Mouse (Mus musculus) frontal cortex, postnatal 36 days (tissue): ENCODE results near the gene Ccr6.

ENCODE experiments used
- DNase-seq, 2 experiments: peaks; one replicate each; pipeline ENCODE4 v3.0.0; 2022; ENCODE audit warnings: low spot score in 2 of 2

The Ccr6 gene

DNA sequence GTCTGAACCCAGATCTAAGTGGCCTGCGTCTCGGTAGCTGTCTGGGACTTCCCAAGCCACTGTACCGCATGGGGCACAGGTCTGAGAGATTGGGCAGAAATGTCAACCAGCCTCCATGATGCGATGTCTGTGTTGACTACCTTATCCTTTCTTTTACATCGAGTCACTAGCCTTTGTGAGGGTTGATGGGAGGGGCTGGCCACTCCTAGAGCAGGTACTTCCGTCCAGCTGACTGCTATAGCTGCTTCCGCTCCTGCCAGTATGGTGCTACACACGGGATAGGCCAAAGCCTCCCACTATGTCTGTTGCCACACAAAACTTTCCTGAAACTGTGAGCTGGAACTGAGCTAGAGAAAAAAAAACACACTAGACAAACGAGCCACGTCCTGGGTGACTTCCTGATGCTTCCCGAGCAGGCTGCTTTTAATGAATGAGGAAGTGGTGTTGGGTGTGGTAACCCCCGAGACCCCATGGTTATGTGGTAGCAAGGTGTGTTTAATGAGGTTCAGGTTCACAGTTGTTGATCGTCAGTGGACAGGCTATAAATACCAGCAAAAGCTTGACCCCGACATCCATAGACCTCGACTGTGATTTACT lies 2.1 kb upstream of the Ccr6 start:
- DNase-seq, result no peak

DNA sequence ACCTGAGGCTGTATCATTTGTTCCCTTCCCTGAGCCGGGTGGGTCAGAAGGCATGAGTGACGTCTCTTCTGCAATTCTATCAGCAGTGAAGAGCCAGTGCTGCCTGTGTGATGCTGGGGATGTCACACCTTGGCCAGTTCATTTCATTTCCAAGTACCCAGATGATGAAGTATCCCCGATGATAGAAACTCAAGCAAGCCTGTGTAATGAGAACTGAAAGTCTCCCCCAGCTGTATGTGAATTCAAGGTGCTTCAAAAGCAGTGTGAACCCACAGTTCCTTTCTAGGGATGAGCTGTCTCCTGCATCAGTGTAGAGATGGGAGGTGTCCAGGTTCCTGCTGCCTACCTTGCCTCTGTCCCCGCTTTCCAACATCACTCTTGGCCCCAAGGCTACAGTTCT lies 1.3 kb upstream of the Ccr6 start:
- DNase-seq, result no peak

DNA sequence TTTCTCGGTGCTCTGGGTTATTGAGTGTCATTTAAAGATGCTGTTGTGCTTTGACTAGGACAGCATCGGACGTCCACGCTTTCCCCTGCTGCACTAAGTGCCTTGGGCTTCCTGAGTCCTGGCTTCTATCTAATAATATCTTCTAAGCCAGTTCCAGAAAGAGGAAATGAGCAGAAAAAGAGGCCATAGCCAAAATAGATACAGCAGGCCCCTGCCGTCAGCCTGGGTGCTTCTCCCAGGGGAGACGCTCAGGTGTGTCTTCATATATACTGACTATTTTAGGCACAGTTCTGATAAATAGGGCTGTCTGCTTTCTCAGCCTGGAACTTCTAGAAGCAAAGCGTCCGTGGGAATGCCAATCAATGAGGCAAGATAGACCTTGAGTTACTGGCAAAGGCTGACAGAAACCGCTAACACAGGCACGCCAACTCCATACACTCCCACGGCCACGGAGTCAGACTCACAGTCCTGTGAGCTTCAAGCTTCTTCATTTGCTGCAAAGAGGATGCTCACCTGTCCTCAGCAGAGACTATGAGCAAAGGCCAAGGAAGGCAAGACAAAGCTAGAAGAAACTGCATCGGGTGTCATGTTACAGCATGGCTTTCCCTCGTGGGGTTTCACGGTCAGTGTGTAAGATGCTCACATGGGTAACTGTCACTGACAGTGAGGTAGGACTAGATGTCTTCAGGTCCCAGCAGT lies 2.3 kb downstream of the Ccr6 start:
- DNase-seq, result no peak

DNA sequence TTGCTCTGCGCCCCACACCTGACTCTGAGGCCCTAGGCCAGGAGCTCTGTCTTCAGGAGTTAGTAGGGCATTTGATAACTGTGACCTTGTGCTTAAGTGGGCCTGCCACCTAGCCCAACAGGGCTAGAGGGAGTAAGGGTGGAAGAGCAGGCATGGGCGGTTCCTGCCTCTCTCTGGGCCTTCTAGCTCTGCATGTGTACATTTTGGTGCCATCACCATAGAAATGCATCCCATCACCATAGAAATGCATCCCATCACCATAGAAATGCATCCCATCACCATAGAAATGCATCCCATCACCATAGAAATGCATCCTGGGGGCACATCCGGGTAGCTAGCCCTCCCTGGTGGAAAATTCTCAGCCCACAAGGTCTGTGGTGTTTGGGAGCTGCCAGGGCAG lies 3.7 kb downstream of the Ccr6 start:
- DNase-seq, result no peak

DNA sequence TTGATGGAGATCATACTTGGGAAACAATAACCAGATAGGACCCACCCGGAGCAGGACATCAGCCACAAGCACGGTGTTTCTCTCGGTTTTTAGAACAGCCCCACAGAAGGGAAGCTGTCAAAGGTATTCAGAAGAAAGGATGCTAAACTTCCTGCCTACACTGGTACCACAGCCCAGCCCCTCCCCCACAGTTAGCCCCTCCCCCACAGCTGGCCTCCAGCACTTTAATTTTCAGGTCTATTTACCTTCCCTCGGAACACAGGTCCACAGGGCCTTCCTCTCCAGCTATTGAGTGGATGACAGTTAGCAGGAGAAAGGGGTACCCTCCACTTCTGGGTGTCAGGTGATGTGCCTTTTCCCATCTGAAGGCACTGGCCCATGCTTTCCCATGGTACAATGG lies 4.7 kb downstream of the Ccr6 start:
- DNase-seq, result no peak

DNA sequence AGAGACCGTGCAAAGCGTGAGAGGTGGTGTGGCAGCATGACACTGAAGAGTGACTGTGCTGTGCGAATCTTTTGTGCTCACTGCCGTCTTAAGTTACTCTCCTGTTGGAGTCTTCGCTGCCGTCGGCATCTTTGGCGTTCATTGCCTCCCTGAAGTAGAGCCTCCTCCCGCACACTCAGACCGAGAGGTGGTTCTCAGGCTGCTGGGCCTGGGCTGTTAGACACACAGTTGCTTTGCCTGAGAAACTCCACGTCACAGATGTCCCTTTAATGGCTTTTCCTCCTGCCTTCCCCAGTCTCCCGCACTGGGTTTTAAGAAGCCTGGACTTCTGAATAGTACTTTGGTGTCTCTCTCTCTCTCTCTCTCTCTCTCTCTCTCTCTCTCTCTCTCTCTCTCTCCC lies 5.8 kb downstream of the Ccr6 start:
- no peak for DNase-seq

DNA sequence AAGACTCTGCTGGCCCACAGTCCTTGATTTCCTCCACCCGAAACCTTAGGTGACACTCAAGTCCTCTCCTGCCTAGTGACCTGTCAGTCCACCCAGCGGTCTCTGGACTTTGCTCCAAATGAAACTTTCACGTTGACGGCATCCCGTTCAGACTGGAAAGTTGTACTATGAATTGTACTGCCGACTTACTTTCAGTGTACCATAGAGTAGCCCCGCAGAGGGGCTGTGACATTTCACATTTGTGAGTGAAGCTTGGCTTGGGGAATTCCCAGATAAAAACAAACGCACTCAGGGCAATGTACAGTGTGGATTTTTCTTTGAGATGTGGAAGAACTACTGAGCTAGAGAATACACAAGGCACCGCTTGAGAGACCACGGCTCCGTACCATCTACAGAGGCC lies 6.3 kb downstream of the Ccr6 start:
- no peak for DNase-seq

DNA sequence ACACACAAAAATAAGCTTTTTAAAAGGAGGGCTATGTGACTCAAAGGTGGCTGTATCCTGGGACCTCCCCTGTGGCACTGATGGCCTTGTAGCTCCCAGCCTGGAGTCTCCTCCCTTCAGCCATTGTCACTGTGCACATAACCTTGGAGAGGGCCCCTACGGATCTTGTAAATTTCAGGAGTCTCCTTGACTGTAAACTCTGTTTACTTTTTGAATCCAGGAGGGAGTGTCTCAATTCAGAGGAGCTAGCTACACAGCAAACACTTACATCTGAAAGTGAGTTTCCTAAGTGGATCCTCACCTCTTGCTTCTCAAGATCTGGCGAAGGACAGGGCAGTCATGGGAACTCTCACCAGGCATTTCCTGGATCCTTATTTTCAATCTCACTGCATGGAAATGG lies 8.3 kb downstream of the Ccr6 start:
- no peak for DNase-seq

DNA sequence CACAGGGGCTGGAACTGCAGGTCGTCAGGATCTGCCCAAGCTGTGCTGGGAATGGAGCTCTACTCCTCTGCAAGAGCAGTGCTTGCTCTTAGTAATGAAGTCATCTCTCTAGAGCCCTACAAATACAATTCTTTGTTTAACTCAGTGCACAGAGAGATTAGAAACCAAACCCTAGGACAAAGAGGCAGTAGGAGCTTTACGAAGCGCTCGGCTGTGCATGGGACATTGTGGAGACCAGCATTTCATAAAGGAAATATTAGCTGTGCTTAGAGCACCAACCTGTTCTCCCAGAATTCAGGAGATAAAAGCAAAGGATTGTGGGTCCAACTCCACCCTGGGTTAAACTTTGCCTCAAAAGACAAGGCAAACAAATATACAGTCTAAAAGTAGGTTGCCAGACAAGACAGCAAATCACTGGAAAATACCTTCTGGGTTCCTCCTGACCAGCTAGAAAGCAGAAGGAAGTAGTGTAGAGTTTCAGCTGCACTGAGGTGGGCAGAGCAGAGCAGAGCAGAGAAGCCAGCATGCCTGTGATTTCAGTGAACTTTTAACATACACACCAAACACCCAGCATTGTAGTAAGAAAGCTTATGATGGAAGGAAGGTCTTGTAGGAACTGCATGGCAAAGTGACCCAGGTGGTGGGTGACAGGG lies 10.4 kb downstream of the Ccr6 start:
- DNase-seq, result no peak

DNA sequence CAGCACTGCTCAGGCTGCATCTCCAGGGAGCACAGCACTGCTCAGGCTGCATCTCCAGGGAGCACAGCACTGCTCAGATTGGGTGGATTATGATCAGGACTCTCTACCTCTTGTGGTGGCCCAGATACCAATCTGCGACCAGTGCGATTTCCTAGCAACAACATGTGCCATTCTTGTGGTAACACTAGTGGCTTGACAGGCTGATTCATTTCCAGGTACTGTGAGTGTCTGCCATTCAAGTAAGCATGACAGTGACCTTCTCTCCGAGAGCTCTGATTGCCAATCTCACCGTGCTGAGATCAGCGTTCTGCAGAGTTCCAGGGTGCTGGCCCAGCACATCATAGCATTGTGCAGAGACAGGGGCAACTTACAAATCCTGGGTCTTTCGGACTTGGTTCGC lies 15.9 kb downstream of the Ccr6 start:
- DNase-seq, result no peak

DNA sequence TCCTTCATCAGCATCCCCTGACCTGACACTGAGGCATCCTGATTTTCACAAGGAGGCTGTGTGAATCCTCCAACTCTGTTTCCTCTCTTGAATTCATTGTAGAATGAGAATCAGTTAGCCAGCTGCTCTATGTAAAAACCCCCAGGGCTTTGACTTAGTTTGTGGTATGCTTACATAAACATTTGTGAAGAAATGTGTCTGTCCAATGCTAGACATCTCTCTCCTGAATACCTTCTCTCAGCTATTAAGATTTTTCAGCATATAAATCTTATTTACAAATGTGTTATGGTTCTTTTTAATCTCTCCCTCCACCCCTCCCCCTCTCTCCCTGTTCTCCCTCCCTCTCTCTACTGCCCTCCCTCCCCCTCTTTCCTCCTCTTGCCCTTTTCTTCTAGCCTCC lies 18.4 kb downstream of the Ccr6 start:
- DNase-seq, result no peak

DNA sequence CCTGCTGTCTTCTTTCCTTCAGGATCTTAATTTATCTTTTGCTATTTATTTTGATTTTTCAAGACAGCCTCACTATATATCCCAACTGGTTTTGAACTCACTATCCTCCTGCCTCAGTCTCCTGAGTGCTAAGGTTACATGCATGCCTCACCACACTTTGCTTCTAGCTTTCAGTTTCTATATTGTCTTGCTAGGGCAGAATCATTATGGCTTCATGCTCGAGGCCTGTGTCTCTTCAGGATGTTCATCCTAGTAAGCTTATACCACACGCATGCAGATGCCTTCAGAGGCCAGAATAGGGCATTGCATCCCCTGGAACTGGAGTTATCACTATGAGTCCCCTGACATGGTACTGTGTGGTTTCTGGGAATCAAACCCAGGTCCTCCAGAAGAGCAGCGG lies 19.1 kb downstream of the Ccr6 start:
- no peak for DNase-seq

DNA sequence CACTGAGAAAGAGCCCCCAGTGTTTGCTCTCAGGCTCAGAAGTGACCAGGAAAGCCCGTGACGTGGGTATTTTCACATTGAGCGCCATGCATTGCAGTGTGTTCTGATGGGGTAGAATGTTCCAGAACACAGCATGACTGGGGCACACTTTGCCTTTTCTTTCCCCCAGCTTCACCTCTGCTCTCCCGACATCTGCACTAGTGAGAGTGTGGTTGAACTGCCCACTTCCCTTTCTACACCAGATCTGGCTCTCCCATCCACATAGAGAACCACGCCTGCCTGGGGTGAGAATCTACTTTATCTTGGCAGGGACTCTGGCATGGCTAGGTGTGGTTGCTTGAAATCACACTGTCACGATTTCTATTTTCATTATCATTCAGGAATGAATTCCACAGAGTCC lies 19.7 kb downstream of the Ccr6 start:
- no peak for DNase-seq

DNA sequence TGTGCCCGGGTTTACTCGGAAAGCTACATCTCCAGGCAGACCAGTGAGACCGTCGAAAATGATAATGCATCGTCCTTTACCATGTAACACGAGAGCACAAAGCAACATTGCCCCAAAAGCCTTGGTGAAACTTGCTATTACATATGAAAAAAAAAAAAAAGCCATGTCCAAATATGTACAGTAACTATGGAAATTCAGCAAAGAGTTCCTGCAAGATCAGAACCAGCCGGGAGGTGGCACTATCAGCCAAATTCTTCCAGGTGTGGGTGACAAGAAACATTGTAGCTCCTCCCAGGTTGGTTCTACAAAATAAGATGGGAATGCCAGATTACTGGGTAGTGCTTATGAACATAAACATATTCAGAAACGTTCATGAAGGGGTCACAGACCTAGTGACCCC lies 21.1 kb downstream of the Ccr6 start:
- peak in 1 of 2 experiments; percentile 31 for DNase-seq

DNA sequence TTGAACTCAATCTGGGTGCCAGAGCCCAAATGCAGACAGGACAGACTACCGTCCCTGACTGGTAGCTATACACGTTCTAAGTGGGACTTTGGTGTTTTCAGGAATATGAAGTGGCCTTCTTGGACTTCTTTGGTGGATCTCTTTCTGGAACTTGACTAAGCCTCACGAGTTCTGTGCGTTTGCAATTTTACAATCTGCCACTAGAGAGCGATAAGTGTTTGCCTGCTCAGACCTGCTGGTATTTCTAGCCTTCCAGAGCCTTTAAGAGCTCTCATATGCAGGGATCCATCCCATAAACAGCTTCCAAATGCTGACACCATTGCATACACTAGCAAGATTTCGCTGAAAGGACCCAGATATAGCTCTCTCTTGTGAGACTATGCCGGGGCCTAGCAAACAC lies 28.8 kb downstream of the Ccr6 start:
- DNase-seq, result peak; percentile 43 to 86

DNA sequence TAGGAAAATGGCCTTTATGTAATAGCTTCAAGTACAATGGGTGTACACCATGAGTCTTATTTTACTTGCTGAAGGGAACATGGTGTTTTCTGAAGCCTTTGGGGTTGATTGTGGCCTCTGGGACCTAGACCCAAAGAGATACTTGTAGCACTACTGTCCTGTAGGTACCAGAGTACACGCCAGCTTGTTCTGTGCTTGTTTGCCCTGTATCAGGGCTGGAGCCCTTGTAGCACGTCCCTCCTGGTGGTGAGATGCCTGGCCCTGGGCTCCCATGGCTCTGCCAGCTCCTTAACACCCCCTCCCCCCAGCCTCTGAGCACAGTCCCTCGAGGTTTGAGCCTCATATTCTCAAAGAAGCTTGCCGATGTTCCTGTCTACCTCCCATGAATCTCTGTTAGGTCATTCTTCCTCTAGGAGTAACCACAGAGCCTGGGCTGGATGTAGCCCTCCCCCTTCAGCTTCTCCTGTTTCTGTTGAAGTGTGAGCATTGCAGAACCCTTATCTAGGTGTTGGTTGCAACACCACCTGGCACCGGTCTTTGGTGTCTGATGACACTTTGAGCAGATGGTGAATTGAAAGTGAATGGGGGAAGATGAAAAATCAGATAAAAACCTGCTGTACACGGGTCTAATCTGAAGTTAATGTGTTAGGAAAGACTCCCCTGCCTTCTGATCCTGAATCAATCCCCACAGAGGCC lies 36.4 kb downstream of the Ccr6 start:
- no peak for DNase-seq

DNA sequence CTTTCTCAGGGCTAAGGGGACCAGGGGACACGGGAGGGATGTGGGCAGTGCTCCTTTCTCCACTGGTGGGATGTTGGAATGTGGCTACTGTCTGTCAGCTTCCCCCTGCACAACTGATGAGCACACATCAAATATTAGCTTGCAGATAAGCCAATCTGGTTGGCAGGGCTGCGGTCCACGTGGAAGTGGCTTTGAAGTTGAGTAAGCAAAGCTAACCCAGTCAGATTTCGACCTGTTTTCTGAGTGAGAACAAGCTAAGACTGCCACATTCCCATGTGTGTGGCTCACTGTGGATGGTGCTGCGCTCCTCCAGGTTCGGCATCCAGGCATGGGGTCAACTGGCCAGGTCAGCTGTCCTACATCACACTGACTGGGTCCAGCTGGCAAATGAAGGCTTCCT lies 37.1 kb downstream of the Ccr6 start:
- no peak for DNase-seq

DNA sequence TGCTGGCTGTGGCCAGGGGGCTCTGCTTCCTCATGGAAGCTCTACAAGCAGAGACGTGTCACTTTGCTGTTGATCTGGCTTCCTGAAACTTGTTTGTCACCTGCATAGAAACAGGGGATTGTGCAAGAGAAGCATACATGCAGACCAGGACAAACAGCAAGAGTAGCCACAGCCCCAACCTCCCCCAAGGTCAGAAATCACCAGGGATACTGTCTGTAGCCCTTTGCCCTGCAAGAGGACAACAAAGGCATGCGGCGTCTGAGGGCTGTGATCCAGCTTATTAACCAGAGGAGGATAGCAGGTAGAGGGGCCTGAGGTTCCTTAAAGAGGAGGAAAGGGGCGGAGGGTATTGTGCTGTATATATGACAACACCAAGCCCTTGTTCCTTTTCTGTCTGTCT lies 40.2 kb downstream of the Ccr6 start:
- no peak for DNase-seq

DNA sequence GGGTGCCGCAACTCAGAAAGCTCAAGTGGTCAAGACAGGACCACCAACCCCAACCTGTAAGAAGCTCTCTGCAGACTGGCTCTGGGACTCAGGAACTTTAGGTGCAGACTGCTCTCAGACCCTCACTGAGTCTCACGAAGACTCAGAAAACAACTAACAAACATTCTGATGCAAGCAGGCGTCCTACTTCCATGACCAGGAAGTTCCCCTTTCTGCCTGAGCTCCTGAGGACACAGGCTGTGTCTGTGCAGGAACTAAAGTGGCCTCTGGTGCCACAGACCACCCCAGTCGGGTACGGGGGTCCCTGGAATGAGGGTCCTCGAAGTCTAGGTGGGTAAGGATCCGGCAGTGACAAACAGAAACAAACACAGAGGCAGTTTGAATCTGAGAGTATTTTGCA lies 40.8 kb downstream of the Ccr6 start:
- no peak for DNase-seq

DNA sequence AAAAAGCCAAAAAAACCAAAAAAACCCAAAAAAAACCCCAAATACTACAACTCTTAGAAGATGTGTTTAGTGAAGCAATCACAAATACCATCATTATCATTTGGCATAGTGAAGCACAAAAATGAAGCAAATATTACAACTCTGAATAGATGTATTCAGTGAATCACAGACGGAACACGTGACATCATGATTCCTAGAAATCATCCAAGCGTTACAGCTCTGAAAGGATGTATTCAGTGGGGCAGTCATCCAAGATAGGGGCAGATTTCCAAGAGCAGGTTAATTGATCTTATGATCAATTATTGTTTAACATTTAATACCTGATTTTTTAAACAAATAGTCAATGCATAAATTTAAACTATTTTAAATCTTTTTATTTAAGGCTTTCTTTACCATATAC lies 41.4 kb downstream of the Ccr6 start:
- DNase-seq, result no peak

DNA sequence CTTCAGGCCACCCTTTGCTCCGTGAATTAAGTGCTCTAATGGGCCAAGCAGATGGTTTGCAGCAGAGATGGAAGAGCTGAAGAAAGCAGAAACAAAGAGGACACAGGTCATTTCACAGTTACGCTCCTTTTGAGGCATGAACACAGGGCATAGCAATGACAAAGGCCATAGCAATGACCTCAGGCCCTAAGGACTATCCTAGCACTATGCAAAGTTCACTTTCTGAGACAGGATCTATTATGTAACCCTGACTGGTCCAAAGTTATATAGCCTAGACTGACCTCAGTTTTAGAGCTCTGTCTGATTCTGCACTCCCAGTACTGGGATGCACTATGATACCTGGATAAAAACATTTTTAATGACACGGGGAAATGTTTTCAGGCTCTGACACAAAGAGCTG lies 42.5 kb downstream of the Ccr6 start:
- no peak for DNase-seq

DNA sequence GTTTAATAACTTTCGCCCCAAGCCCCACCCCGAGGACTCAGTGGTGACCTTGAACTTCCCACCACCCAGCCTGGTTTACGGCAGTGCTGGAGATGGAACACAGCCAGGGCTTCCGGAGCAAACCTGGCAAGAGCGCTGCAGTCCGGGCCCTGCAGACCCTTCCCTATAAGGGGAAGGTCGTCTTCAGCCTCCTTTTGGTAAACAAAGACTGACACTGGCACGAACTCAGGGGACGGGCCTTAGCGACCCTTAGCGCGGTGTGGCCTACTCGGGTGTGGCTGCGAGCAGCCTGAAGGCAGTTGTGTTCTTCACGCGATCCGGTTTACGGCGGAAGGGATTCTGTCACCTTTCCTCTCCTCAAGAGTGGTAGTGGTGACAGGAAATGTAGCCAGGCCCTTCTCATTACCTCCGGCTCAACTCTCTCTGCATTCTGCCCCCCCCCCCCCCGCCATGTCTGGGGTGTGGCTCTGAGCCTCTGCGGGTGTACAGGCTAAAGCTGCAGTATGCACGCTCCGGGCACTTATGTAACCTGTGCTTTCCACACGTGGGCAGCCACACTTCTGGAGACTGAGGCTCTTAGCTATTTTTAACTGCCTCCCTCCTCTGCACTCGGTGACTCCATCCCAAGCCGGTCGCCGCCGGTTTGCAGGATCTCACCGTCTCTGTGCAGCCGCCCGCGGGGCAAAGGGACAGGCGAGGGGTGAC lies 47.1 kb downstream of the Ccr6 start, which contains the start of gene Mpc1:
Mpc1 (plus strand) TSS at position 84 of the 705 bp plus-strand sequence.
- peak in 1 of 2 experiments; percentile 94 for DNase-seq
